Mouse (Mus musculus) small intestine, adult 2 months (tissue): ENCODE measurements around the gene Amotl1. TPM values are rescaled to one million over a fixed set of nuclear protein-coding genes. Genes with fewer than 3 reads are reported as not detected.

ENCODE experiments used
- H3K27ac ChIP-seq: fragments of 200-500 bp; 2 replicates; pipeline ENCODE4 v1.5.1; 2012; ENCODE audit warnings: low read depth, low read length, control low read depth, inconsistent platforms; ENCODE audit not compliant: insufficient read depth
- H3K27me3 ChIP-seq: fragments of 200-500 bp; 2 replicates; pipeline ENCODE4 v1.6.1; 2012; ENCODE audit warnings: mild to moderate bottlenecking, moderate library complexity, low read length, inconsistent platforms; ENCODE audit not compliant: control insufficient read depth, insufficient read depth
- H3K36me3 ChIP-seq: fragments of 200-500 bp; 2 replicates; pipeline ENCODE4 v1.6.1; 2012; ENCODE audit warnings: mild to moderate bottlenecking, low read length, control low read depth, inconsistent platforms; ENCODE audit not compliant: control insufficient read depth, insufficient read depth
- H3K4me1 ChIP-seq: fragments of 200-500 bp; 2 replicates; pipeline ENCODE4 v1.6.1; 2012; ENCODE audit warnings: low read length, inconsistent platforms, mixed read lengths; ENCODE audit not compliant: control insufficient read depth, insufficient read depth, insufficient read length
- H3K4me3 ChIP-seq: fragments of 200-500 bp; 2 replicates; pipeline ENCODE4 v1.5.1; 2012; ENCODE audit warnings: low read depth, mild to moderate bottlenecking, control low read depth, inconsistent platforms, low read length, moderate library complexity
- CTCF ChIP-seq: fragments of 200-500 bp; IDR thresholded peaks from 2 replicates; pipeline ENCODE4 v1.5.1; 2012; ENCODE audit warnings: low read depth, mild to moderate bottlenecking, control low read depth, inconsistent platforms, low read length, moderate library complexity, mixed read lengths; ENCODE audit not compliant: insufficient replicate concordance, insufficient read length; ENCODE audit errors: extremely low read depth
- POLR2A ChIP-seq: fragments of 200-500 bp; IDR thresholded peaks from 2 replicates; pipeline ENCODE4 v1.6.1; 2012; ENCODE audit warnings: low read depth, mild to moderate bottlenecking, control low read depth, inconsistent platforms, low read length, moderate library complexity
- WGBS: fragments of 180-500 bp; shearing (Covaris S2); methylation state at CpG from one replicate; pipeline ENCODE4 v1.1.7; 2018; 5-methylcytosine and 5-hydroxymethylcytosine counted together
- polyA plus RNA-seq: library from polyadenylated mRNA; depleted of rRNA; stranded (reverse); fragments of >200 nt; gene quantifications from 2 replicates; pipeline ENCODE4 v1.2.3, GENCODE M21; 2012; rRNA removed

Amotl1 gene
- polyA plus RNA-seq, 1 experiment, result 9.4 TPM

DNA sequence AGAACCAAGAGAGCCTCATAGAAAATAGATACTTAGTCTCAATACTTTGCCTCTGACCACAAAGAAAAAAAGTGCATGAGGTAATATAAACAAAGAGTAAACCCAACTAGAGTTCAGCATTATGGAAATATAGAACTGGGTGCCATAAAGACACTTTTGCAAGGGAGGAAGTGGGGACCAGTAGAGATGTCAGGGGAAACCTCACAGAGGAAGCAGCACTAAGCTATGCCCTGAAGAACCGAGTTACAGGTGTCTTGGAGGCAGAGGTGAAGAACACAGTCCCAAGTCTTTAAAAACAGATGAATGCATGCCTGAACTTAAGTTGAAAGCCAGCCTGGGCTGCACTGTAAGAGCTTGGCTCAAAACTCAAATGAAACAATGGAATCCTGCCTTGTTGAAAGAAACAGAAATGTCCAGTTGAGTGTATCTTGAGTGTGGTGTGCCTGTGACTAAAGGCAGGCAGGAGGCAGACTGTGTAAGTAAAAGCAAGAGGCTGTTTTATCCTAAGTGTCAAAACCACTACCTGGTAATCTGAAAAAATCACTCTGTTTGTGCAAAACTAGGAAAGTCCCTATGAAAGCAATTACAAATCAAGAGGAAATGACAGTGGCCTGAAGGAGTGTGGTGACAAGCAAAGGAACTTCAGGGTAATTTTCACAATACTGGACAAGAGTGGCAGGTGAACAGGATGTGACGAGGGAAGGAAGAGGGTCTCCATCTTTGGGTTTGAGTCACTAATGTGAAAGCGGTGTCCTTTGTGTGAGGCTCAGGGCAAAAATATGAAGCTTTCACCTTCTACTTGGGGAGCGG is 145.8 kb downstream of the Amotl1 start:
- no peak overlapping the region for H3K27ac ChIP-seq
- no peak for TF ChIP-seq CTCF
- no peak for TF ChIP-seq POLR2A

More for the DNA sequence above, 145.8 kb downstream of the Amotl1 start:
- H3K27me3 ChIP-seq, result no peaks in the 10 kb centered on the region
- H3K36me3 ChIP-seq, result peaks cover 16% of the 10 kb centered on the region
- 80% methylated on average over 4 of the region's 4 CpGs for WGBS
- H3K4me1 ChIP-seq, result no peaks in the 10 kb centered on the region
- no peak overlapping the region; the same call in 1 of the 2 replicates for H3K4me3 ChIP-seq

Other genes starting within 250 kb of the Amotl1 start
- gene Kdm4d, start 144.6 kb downstream of the Amotl1 start, polyA plus RNA-seq, result not detected in 2 replicates
- 2.0 and 4.3 TPM in 2 replicates for gene Cwc15, start 144.4 kb downstream of the Amotl1 start, polyA plus RNA-seq
- 0.29 and 0.71 TPM in 2 replicates for gene Piwil4, start 95.7 kb upstream of the Amotl1 start, polyA plus RNA-seq
- gene Fut4, start 107.3 kb upstream of the Amotl1 start, polyA plus RNA-seq, result 12.8 and 15.8 TPM in 2 replicates
- not detected in 2 replicates for gene 1700012B09Rik, start 126.0 kb upstream of the Amotl1 start, polyA plus RNA-seq
- gene Mre11a, start 139.6 kb upstream of the Amotl1 start, polyA plus RNA-seq, result 0.47 and 1.3 TPM in 2 replicates
- gene Ankrd49, start 139.8 kb upstream of the Amotl1 start, polyA plus RNA-seq, result 1.5 and 2.4 TPM in 2 replicates
- gene Gpr83, start 215.2 kb upstream of the Amotl1 start, polyA plus RNA-seq, result 0.04 and 0.27 TPM in 2 replicates